Mouse (Mus musculus): ENCODE data around the gene Inip. TPM values are rescaled to one million over a fixed set of nuclear protein-coding genes. Genes with fewer than 3 reads are reported as not detected.
A peak's percentile ranks its signal among the peaks of the same experiment; 100 is the strongest.

Inip gene
- polyA plus RNA-seq, 1 experiment from 2014 or later, result 103 TPM

DNA sequence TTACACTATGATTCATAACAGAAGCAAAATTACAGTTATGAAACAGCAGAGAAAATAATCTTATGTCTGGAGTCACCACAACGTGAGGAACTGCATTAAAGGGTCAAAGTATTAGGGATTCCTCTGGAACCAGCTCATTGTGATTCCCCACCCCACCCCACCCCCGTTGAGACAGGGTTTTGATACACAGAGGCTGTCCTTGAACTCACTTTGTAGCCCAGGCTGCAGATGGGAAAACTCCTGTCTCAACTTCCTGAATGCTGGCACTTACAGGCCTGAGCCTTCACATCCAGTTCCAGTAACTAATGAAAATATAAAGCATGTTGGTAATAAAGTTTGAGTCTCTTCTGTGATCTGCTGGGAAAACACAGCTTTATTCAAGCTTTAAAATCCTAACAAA, 16.0 kb downstream of the Inip start:
- Histone ChIP-seq H3K4me3 (ENCODE audit: low read depth, low read length) (no peak overlapping the region), H3K36me3 (replicated peaks; ENCODE audit: control insufficient read depth, insufficient read depth, low read depth, low read length) (no peaks in the 10 kb centered on the region), H3K4me1 (ENCODE audit: control insufficient read depth, insufficient read depth, low read length) (no peaks in the 10 kb centered on the region), H3K9me3 (replicated peaks; ENCODE audit: control insufficient read depth, low read length) (no peaks in the 10 kb centered on the region), H3K4me2 (ENCODE audit: low read depth, low read length) (no peak overlapping the region), H3K27ac (replicated peaks; ENCODE audit: low read depth, low read length) (no peak overlapping the region), H3K9ac (replicated peaks; ENCODE audit: low read length) (no peak overlapping the region), H3K27me3 (ENCODE audit: control insufficient read depth, insufficient read depth, low read length) (no peaks in the 10 kb centered on the region)
- whole genome bisulfite sequencing, result 28% methylated on average over 2 of the region's 2 CpGs
- no peak for ATAC-seq (replicated peaks; ENCODE audit: insufficient number of reproducible peaks, low FRiP score, low TSS enrichment, low read depth)
- no peak for DNase-seq (ENCODE audit: low spot score)

DNA sequence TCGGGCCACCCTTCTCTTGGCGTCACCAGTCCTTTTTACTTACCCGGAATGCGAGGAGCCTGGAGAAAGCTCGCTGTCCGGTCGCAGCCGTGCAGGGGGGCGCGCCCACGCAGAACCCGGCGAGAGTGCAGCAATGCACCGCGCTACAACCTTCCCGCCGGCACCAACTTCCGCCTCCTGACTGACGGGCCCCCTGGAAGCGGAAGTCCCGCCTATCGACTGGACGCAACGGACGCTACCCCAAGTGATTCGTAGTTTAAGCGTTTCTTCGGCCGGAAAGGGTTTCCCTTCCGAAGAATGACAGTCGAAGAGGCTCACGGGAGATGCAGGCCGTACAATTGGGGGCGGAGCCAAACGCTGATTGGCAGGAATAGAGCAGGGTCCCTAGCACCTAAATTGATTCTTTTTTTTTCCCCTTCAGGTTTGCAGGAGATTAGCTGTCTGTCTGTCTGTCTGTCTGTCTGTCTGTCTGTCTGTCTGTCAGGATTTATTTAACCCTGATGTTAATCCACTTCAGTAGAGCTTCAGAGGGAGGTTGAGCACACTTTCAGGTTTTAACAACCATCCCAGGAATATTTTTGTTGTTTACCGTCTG, 17.6 kb downstream of the Inip start:
- H3K4me3 ChIP-seq (ENCODE audit: low read depth, low read length), result peak overlapping the region; percentile 93
- H3K4me2 ChIP-seq (ENCODE audit: low read depth, low read length), result peak overlapping the region; percentile 83
- H3K4me1 ChIP-seq (ENCODE audit: control insufficient read depth, insufficient read depth, low read length), result no peaks in the 10 kb centered on the region
- ATAC-seq (replicated peaks; ENCODE audit: insufficient number of reproducible peaks, low FRiP score, low TSS enrichment, low read depth) (peak; percentile 93), DNase-seq (ENCODE audit: low spot score) (peak; percentile 99)
- no peaks in the 10 kb centered on the region for H3K9me3 ChIP-seq (replicated peaks; ENCODE audit: control insufficient read depth, low read length)
- WGBS, result under 1% methylated on average over 36 of the region's 36 CpGs
- H3K27me3 ChIP-seq (ENCODE audit: control insufficient read depth, insufficient read depth, low read length), result no peaks in the 10 kb centered on the region
- H3K36me3 ChIP-seq (replicated peaks; ENCODE audit: control insufficient read depth, insufficient read depth, low read depth, low read length), result no peaks in the 10 kb centered on the region
- peak overlapping the region; percentile 60 for H3K27ac ChIP-seq (replicated peaks; ENCODE audit: low read depth, low read length)
- peak overlapping the region; percentile 87 for H3K9ac ChIP-seq (replicated peaks; ENCODE audit: low read length)

DNA sequence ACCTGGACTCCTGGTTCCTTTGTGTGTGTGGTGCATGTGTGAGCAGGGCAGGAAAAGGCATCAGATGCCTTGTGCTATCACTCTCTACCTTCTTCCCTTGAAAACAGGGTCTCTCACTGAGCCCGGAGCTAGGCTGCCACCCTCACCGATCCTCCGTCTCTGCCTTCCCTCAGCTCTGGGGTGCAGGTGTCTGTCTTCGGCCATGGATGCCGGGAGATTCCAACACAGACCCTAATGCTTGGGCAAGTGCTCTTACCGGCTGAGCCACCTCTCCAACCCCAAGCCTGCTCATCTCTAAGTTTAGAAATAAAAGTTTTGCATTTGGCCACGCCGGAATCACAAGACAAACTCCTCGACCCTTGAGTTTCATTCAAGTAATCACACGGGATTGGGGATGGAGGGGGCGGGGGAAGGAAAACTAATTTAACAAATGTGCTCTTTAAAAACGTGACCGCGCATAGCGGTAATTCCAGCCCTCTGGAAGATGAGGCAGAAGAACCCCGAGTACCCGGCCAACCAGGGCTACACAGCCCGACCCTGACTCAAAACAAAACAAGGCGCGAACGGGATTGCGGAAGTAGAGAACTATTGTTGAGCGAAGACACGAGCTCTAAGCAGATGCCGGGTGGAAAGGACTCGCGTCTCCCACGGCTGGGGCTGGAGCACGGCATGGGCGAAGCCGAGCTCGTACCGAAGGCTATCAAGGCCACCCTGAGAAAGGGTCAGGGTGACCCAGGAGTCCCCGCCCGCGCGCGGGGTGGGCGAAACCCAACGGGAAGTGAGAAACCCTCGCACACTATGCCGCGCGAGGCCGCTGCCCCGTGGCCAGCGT, 18.3 kb downstream of the Inip start:
- Histone ChIP-seq H3K4me2 (ENCODE audit: low read depth, low read length) (peak overlapping the region; percentile 83), H3K27ac (replicated peaks; ENCODE audit: low read depth, low read length) (peak overlapping the region; percentile 60), H3K4me3 (ENCODE audit: low read depth, low read length) (peak overlapping the region; percentile 93), H3K9ac (replicated peaks; ENCODE audit: low read length) (peak overlapping the region; percentile 87), H3K27me3 (ENCODE audit: control insufficient read depth, insufficient read depth, low read length) (no peaks in the 10 kb centered on the region), H3K4me1 (ENCODE audit: control insufficient read depth, insufficient read depth, low read length) (no peaks in the 10 kb centered on the region), H3K36me3 (replicated peaks; ENCODE audit: control insufficient read depth, insufficient read depth, low read depth, low read length) (no peaks in the 10 kb centered on the region; the same call in 1 of the 2 replicates), H3K9me3 (replicated peaks; ENCODE audit: control insufficient read depth, low read length) (no peaks in the 10 kb centered on the region)
- ATAC-seq (replicated peaks; ENCODE audit: insufficient number of reproducible peaks, low FRiP score, low TSS enrichment, low read depth) (peak; percentile 69), DNase-seq (ENCODE audit: low spot score) (peak; percentile 69)
- WGBS, result under 1% methylated on average over 45 of the region's 47 CpGs

DNA sequence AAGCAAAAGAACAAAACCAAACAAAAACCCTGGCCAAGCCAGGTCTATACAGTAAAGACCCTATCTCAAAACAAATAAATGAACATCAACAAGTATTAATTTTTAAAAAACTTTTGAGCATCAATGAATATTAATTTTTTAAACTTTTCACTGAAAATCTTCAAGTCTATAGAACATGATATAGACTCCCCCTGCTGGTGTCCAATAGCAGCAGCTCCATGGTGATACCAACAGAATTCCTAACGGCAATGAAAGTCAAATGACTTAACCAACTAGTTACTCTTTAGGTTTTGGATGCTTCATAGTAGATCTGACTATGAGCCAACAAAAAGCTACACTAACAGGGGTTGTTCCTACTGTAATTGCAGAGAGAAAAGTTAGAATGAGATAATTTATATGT, 20.8 kb downstream of the Inip start:
- no peak overlapping the region for H3K4me3 ChIP-seq (ENCODE audit: low read depth, low read length)
- WGBS, result 31% methylated on average over 1 of the region's 1 CpGs
- no peaks in the 10 kb centered on the region for H3K4me1 ChIP-seq (ENCODE audit: control insufficient read depth, insufficient read depth, low read length)
- DNase-seq (ENCODE audit: low spot score), result peak; percentile 56
- H3K4me2 ChIP-seq (ENCODE audit: low read depth, low read length), result no peak overlapping the region
- H3K36me3 ChIP-seq (replicated peaks; ENCODE audit: control insufficient read depth, insufficient read depth, low read depth, low read length), result no peaks in the 10 kb centered on the region; the same call in 1 of the 2 replicates
- H3K9ac ChIP-seq (replicated peaks; ENCODE audit: low read length), result no peak overlapping the region
- H3K27me3 ChIP-seq (ENCODE audit: control insufficient read depth, insufficient read depth, low read length), result no peaks in the 10 kb centered on the region
- ATAC-seq (replicated peaks; ENCODE audit: insufficient number of reproducible peaks, low FRiP score, low TSS enrichment, low read depth), result no peak
- no peak overlapping the region for H3K27ac ChIP-seq (replicated peaks; ENCODE audit: low read depth, low read length)
- H3K9me3 ChIP-seq (replicated peaks; ENCODE audit: control insufficient read depth, low read length), result no peaks in the 10 kb centered on the region

DNA sequence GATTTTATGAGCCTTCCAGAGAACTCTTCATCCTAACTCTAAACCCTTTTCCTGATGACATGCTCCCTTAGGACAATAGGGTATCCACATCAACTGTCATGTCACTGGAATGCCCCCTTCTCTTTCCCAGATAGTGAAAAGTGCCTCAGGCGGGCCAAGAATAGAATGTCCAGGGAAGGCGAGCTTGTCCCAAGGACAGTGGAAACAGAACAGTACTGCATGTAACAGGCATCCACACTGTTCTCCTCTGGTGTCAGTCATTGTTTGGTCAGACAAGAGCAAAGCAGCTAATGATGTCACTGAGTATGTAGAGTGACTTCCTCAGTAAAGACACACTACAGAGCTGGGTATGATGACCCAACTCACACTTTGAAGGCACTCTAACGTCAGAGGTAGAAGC, 23.6 kb downstream of the Inip start:
- H3K27ac ChIP-seq (replicated peaks; ENCODE audit: low read depth, low read length), result no peak overlapping the region
- H3K9ac ChIP-seq (replicated peaks; ENCODE audit: low read length), result no peak overlapping the region
- H3K27me3 ChIP-seq (ENCODE audit: control insufficient read depth, insufficient read depth, low read length), result no peaks in the 10 kb centered on the region
- DNase-seq (ENCODE audit: low spot score), result no peak
- no peak overlapping the region for H3K4me2 ChIP-seq (ENCODE audit: low read depth, low read length)
- WGBS, result 71% methylated on average over 3 of the region's 3 CpGs
- no peaks in the 10 kb centered on the region for H3K4me1 ChIP-seq (ENCODE audit: control insufficient read depth, insufficient read depth, low read length)
- no peak overlapping the region for H3K4me3 ChIP-seq (ENCODE audit: low read depth, low read length)
- ATAC-seq (replicated peaks; ENCODE audit: insufficient number of reproducible peaks, low FRiP score, low TSS enrichment, low read depth), result no peak
- no peaks in the 10 kb centered on the region for H3K9me3 ChIP-seq (replicated peaks; ENCODE audit: control insufficient read depth, low read length)
- H3K36me3 ChIP-seq (replicated peaks; ENCODE audit: control insufficient read depth, insufficient read depth, low read depth, low read length), result no peaks in the 10 kb centered on the region; the same call in 1 of the 2 replicates

DNA sequence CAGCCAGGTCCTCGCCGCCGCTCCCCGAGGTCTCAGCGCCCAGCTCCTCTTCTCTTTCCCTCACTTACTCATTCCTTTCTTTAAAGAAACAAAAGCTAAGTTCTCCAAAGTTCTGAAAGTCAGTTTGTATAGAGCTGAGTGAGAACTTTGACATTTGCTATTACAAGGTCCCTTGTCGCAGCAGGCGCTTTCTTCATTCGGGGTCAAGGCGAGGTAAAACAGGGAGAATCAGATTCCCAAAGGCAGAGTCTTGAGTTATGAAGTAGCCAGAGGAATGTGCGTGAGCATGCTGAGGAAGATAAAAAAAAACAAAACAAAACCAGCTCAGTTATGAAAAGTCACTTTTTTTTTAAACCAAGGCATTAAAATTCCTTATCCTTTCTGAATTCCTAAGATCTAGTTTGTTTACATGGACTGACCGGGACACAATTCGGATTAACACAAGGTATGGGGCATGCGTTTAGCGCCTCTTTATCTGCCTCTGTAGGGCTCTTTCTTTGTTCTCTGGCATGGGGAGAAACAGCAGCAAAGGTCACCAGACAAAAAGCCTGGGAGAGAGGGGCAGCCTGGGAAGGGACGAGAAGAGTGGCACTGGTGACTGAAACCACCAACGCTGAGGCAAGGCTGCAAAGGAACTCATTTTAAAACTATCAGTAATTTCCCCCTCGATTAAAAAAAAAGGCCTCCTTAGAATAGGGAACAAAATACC, 29.1 kb downstream of the Inip start:
- Histone ChIP-seq H3K4me3 (ENCODE audit: low read depth, low read length) (no peak overlapping the region), H3K27ac (replicated peaks; ENCODE audit: low read depth, low read length) (no peak overlapping the region), H3K27me3 (ENCODE audit: control insufficient read depth, insufficient read depth, low read length) (no peaks in the 10 kb centered on the region), H3K36me3 (replicated peaks; ENCODE audit: control insufficient read depth, insufficient read depth, low read depth, low read length) (no peaks in the 10 kb centered on the region; the same call in 1 of the 2 replicates), H3K9ac (replicated peaks; ENCODE audit: low read length) (no peak overlapping the region), H3K9me3 (replicated peaks; ENCODE audit: control insufficient read depth, low read length) (no peaks in the 10 kb centered on the region), H3K4me2 (ENCODE audit: low read depth, low read length) (no peak overlapping the region), H3K4me1 (ENCODE audit: control insufficient read depth, insufficient read depth, low read length) (no peaks in the 10 kb centered on the region)
- DNase-seq (ENCODE audit: low spot score) (no peak), ATAC-seq (replicated peaks; ENCODE audit: insufficient number of reproducible peaks, low FRiP score, low TSS enrichment, low read depth) (no peak)
- WGBS, result 72% methylated on average over 17 of the region's 17 CpGs

DNA sequence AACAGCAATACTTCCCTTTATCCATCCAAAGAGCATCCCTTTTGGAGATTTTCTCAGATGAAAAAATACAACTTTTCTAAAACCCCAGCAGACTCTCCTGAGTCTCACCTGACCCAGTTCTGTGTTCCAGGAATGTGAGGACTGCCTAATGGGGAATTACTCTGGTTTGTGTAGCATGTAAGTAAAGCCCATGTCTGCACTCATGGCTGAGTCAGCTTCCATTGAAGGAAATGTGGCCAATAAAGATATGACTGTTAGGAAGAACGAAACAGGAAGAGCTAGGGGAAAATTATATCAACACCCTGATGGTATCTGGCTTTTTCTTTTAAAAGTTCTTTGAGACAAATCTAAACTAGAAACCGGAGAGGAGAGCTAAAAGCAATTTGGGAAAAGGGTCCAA, 33.7 kb downstream of the Inip start:
- no peak overlapping the region for H3K4me2 ChIP-seq (ENCODE audit: low read depth, low read length)
- WGBS, result 89% methylated on average over 2 of the region's 2 CpGs
- H3K27me3 ChIP-seq (ENCODE audit: control insufficient read depth, insufficient read depth, low read length), result no peaks in the 10 kb centered on the region
- H3K27ac ChIP-seq (replicated peaks; ENCODE audit: low read depth, low read length), result no peak overlapping the region
- H3K9me3 ChIP-seq (replicated peaks; ENCODE audit: control insufficient read depth, low read length), result no peaks in the 10 kb centered on the region
- no peak overlapping the region for H3K9ac ChIP-seq (replicated peaks; ENCODE audit: low read length)
- ATAC-seq (replicated peaks; ENCODE audit: insufficient number of reproducible peaks, low FRiP score, low TSS enrichment, low read depth) (no peak), DNase-seq (ENCODE audit: low spot score) (no peak)
- no peak overlapping the region for H3K4me3 ChIP-seq (ENCODE audit: low read depth, low read length)
- no peaks in the 10 kb centered on the region; the same call in 1 of the 2 replicates for H3K36me3 ChIP-seq (replicated peaks; ENCODE audit: control insufficient read depth, insufficient read depth, low read depth, low read length)
- no peaks in the 10 kb centered on the region; the same call in 1 of the 2 replicates for H3K4me1 ChIP-seq (ENCODE audit: control insufficient read depth, insufficient read depth, low read length)

All from embryonic facial prominence, embryonic 11.5 days (tissue).